Mouse (Mus musculus): ENCODE results near the gene Reck. TPM values are rescaled to one million over a fixed set of nuclear protein-coding genes. Genes with fewer than 3 reads are reported as not detected.

Gene Reck
- total and polyA plus RNA-seq, 2 experiments from 2014 or later = 4.1 to 5.6 TPM

- TF ChIP-seq CTCF (IDR thresholded peaks at IDR 0.05; ENCODE audit: low read depth) = no peak
- TF ChIP-seq EP300 (IDR thresholded peaks at IDR 0.05; ENCODE audit: low read depth) = no peak
- ATAC-seq (ENCODE audit: insufficient read depth, low read depth) (no peak), DNase-seq (ENCODE audit: low spot score) (no peak)
- no peak overlapping the region for H3K4me2 ChIP-seq (ENCODE audit: low read depth, low read length)
- no peaks in the 10 kb centered on the region for H3K36me3 ChIP-seq (replicated peaks; ENCODE audit: control insufficient read depth, insufficient read depth, low read length)
- WGBS = 72% methylated on average over 10 of the region's 10 CpGs
- no peak overlapping the region for H3K9ac ChIP-seq (replicated peaks; ENCODE audit: low read depth, low read length)
- no peak overlapping the region for H3K4me3 ChIP-seq (ENCODE audit: low read depth, low read length)
- no peaks in the 10 kb centered on the region for H3K27me3 ChIP-seq (ENCODE audit: control insufficient read depth, insufficient read depth, low read length)
- peaks cover 23% of the 10 kb centered on the region for H3K4me1 ChIP-seq (ENCODE audit: control insufficient read depth, insufficient read depth)
- H3K9me3 ChIP-seq (replicated peaks; ENCODE audit: control insufficient read depth, low read length) = no peaks in the 10 kb centered on the region
- no peak overlapping the region for H3K27ac ChIP-seq (ENCODE audit: low read depth)
Observed at GRCm38 (mm10) chr4:43974914-43975616, 99.7 kb downstream of the Reck start.

- no peak for DNase-seq (ENCODE audit: low spot score)
- WGBS = 82% methylated on average over 6 of the region's 6 CpGs
- H3K4me2 ChIP-seq (ENCODE audit: low read depth, low read length) = no peak overlapping the region
- H3K9me3 ChIP-seq (replicated peaks; ENCODE audit: control insufficient read depth, low read length) = no peaks in the 10 kb centered on the region
- H3K27me3 ChIP-seq (ENCODE audit: control insufficient read depth, insufficient read depth, low read length) = no peaks in the 10 kb centered on the region
- TF ChIP-seq EP300 (IDR thresholded peaks at IDR 0.05; ENCODE audit: low read depth) = no peak
- no peak for TF ChIP-seq CTCF (IDR thresholded peaks at IDR 0.05; ENCODE audit: low read depth)
- H3K27ac ChIP-seq (ENCODE audit: low read depth) = no peak overlapping the region
- H3K36me3 ChIP-seq (replicated peaks; ENCODE audit: control insufficient read depth, insufficient read depth, low read length) = no peaks in the 10 kb centered on the region
- peaks cover 23% of the 10 kb centered on the region for H3K4me1 ChIP-seq (ENCODE audit: control insufficient read depth, insufficient read depth)
- H3K4me3 ChIP-seq (ENCODE audit: low read depth, low read length) = no peak overlapping the region
- ATAC-seq (ENCODE audit: insufficient read depth, low read depth) = no peak
- H3K9ac ChIP-seq (replicated peaks; ENCODE audit: low read depth, low read length) = no peak overlapping the region
Observed at GRCm38 (mm10) chr4:43976223-43976740, 101.0 kb downstream of the Reck start.

GRCm38 (mm10) chr4:43978521-43979443 is 103.5 kb downstream of the Reck start:
- Histone ChIP-seq H3K36me3 (replicated peaks; ENCODE audit: control insufficient read depth, insufficient read depth, low read length) (no peaks in the 10 kb centered on the region), H3K27ac (ENCODE audit: low read depth) (peak overlapping the region; percentile 17; the same call in 1 of the 2 replicates), H3K9ac (replicated peaks; ENCODE audit: low read depth, low read length) (no peak overlapping the region), H3K9me3 (replicated peaks; ENCODE audit: control insufficient read depth, low read length) (no peaks in the 10 kb centered on the region), H3K4me3 (ENCODE audit: low read depth, low read length) (no peak overlapping the region), H3K4me2 (ENCODE audit: low read depth, low read length) (no peak overlapping the region), H3K4me1 (ENCODE audit: control insufficient read depth, insufficient read depth) (peaks cover 18% of the 10 kb centered on the region; the same call in 1 of the 2 replicates), H3K27me3 (ENCODE audit: control insufficient read depth, insufficient read depth, low read length) (0 out of 2 replicates have a peak, but pooled peaks cover under 1% of the 10 kb centered on the region)
- no peak for TF ChIP-seq EP300 (IDR thresholded peaks at IDR 0.05; ENCODE audit: low read depth)
- TF ChIP-seq CTCF (IDR thresholded peaks at IDR 0.05; ENCODE audit: low read depth) = no peak
- peak; percentile 59 for ATAC-seq (ENCODE audit: insufficient read depth, low read depth)
- 35% methylated on average over 17 of the region's 17 CpGs for WGBS
- no peak for DNase-seq (ENCODE audit: low spot score)

GRCm38 (mm10) chr4:43979746-43980145 is 104.4 kb downstream of the Reck start:
- DNase-seq (ENCODE audit: low spot score) (no peak), ATAC-seq (ENCODE audit: insufficient read depth, low read depth) (no peak)

GRCm38 (mm10) chr4:43980236-43980635 is 104.9 kb downstream of the Reck start:
- Histone ChIP-seq H3K27me3 (ENCODE audit: control insufficient read depth, insufficient read depth, low read length) (0 out of 2 replicates have a peak, but pooled peaks cover 2% of the 10 kb centered on the region), H3K36me3 (replicated peaks; ENCODE audit: control insufficient read depth, insufficient read depth, low read length) (no peaks in the 10 kb centered on the region), H3K27ac (ENCODE audit: low read depth) (no peak overlapping the region), H3K4me3 (ENCODE audit: low read depth, low read length) (no peak overlapping the region), H3K9ac (replicated peaks; ENCODE audit: low read depth, low read length) (no peak overlapping the region), H3K4me2 (ENCODE audit: low read depth, low read length) (no peak overlapping the region), H3K4me1 (ENCODE audit: control insufficient read depth, insufficient read depth) (peaks cover 18% of the 10 kb centered on the region; the same call in 1 of the 2 replicates), H3K9me3 (replicated peaks; ENCODE audit: control insufficient read depth, low read length) (no peaks in the 10 kb centered on the region)
- ATAC-seq (ENCODE audit: insufficient read depth, low read depth) (no peak), DNase-seq (ENCODE audit: low spot score) (no peak)
- TF ChIP-seq EP300 (IDR thresholded peaks at IDR 0.05; ENCODE audit: low read depth) = no peak
- no peak for TF ChIP-seq CTCF (IDR thresholded peaks at IDR 0.05; ENCODE audit: low read depth)
- 95% methylated on average over 4 of the region's 4 CpGs for WGBS

More at GRCm38 (mm10) chr4:43979746-43980145, 104.4 kb downstream of the Reck start:
- Histone ChIP-seq H3K36me3 (replicated peaks; ENCODE audit: control insufficient read depth, insufficient read depth, low read length) (no peaks in the 10 kb centered on the region), H3K9ac (replicated peaks; ENCODE audit: low read depth, low read length) (no peak overlapping the region), H3K4me3 (ENCODE audit: low read depth, low read length) (no peak overlapping the region), H3K4me2 (ENCODE audit: low read depth, low read length) (no peak overlapping the region), H3K27ac (ENCODE audit: low read depth) (no peak overlapping the region), H3K4me1 (ENCODE audit: control insufficient read depth, insufficient read depth) (peaks cover 18% of the 10 kb centered on the region; the same call in 1 of the 2 replicates), H3K9me3 (replicated peaks; ENCODE audit: control insufficient read depth, low read length) (no peaks in the 10 kb centered on the region), H3K27me3 (ENCODE audit: control insufficient read depth, insufficient read depth, low read length) (0 out of 2 replicates have a peak, but pooled peaks cover 2% of the 10 kb centered on the region)
- 47% methylated on average over 3 of the region's 3 CpGs for WGBS
- TF ChIP-seq CTCF (IDR thresholded peaks at IDR 0.05; ENCODE audit: low read depth) (no peak), EP300 (IDR thresholded peaks at IDR 0.05; ENCODE audit: low read depth) (no peak)
